Mouse (Mus musculus) left cerebral cortex, postnatal 4 days (tissue): ENCODE data around the gene Ncs1. TPM values are rescaled to one million over a fixed set of nuclear protein-coding genes. Genes with fewer than 3 reads are reported as not detected.

Experiments used
- DNase-seq: peaks from one replicate; pipeline ENCODE4 v3.0.0-alpha.2; 2022
- intact Hi-C: fragments of 180-260 bp; cut with DNase I; formaldehyde crosslinking; loops from one replicate; pipeline ENCODE4 v1.15.1; 2025
- total RNA-seq, 2 experiments: library from RNA; stranded (reverse); gene quantifications; 2 replicates each; pipeline ENCODE4 v1.2.3; 2021

Ncs1 gene
- total RNA-seq, 2 experiments from 2014 or later: 161 to 162 TPM

GRCm38 (mm10) chr2:31241639-31242038 is 4.0 kb upstream of the Ncs1 start:
- intact Hi-C loops: no loop called here
- no peak for DNase-seq

DNA sequence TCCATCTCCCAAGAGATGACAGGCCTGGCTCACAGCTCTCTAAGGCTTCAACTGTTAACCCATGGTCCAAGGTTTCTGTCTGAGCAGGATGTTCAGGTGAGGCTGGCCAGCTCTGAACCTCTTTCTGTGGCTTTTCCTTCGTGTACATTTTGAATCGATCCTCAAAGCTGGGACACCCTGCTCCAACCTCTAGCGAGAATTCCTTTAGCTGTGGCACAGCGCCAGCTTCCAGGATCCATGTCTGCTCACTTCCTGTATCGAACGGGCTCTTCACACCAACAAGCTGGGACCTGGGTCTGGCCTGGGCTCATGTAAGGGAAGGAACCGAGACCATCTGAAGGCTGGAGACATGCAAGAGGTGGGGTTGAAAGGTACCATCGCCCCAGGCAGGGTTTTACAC is 1.4 kb upstream of the Ncs1 start:
- DNase-seq: peak; percentile 44
- intact Hi-C loops: no loop called here

GRCm38 (mm10) chr2:31245051-31245450 is 572 bp upstream of the Ncs1 start:
- DNase-seq: no peak
- intact Hi-C loops: loop anchor here (5.0 kb wide), 1 partner anchor 47 kb away; no protein-coding TSS in a partner anchor

DNA sequence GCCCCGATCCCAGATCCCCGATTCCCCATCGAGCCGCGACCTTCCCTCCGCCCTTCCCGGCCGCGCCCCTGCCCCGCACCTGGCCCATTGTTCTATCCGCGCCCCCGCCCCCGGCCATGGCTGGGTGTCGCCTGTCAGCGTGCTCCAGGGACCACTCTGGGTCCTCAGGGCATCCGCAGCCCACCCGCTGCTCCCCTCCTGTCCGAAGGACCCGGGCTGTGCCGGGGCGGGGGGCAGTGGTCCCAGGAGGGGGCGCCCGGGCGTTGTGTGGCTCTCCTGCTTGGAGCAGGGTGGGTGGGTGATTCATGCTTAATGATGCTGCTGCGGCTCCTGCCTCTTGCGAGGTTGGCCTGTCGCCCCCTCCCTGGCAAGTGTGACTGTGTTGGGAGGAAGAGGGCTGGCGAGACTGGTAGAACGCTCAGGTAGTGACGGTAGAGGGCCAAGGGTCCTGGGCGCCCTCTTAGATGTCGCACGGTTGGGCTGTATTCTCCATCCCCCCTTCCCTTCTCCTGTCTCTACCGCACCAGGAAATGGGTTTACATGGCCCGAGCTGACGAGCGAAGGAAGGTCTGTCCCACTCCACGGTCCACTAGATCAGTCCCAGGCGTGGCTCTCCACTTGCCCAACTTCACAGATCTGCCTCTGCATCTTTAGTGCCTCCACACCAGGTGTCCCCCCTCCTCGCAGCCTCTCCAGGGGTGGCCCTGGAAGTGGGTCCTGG is 788 bp downstream of the Ncs1 start:
- intact Hi-C loops: loop anchor here (5.0 kb wide), 1 partner anchor 46 kb away; no protein-coding TSS in a partner anchor
- peak; percentile 68 for DNase-seq

DNA sequence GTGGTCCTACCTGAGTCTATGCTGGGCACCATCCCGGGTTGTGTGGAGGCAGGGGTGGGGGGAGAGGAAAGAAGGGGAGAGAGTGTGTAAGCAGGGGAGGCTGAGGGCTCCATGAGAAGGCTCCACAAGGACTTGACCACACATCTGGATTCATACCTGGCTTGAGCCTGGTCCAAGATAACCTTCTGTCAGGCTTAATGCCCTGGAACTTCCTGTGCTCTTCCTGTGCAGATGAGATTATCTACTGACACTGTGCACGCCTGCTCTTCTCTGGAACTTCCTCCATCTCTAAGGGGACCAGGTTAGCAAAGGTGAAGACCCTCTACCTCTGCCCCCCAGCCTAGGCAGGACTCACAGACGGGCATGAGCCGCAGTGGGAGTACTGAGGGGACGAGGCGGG is 3.2 kb downstream of the Ncs1 start:
- no peak for DNase-seq
- intact Hi-C loops: loop anchor here (5.0 kb wide), 1 partner anchor 43 kb away; no protein-coding TSS in a partner anchor

GRCm38 (mm10) chr2:31252167-31252566 is 6.5 kb downstream of the Ncs1 start:
- DNase-seq: no peak
- intact Hi-C loops: no loop called here

GRCm38 (mm10) chr2:31253463-31253862 is 7.8 kb downstream of the Ncs1 start:
- intact Hi-C loops: no loop called here
- peak; percentile 50 for DNase-seq

DNA sequence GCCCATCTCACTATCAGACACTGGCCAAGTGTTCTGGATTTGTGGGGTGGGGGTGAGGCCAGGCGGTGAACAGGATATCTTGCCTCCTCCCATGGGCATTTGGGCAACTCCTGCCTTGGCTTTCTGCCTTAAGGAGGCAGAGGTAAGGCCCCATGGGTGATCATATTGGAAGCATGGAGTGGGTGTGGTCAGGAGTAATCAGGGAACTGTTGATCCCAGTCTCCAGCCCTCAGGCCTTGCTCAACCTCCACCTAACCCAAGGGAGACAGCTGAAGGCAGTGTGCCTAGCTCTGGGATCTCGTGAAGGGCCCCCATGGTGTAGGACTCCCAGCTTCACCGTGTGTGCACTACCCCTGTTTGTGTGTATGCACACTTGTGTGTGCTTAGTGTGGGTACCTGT is 9.2 kb downstream of the Ncs1 start:
- DNase-seq: no peak
- intact Hi-C loops: no loop called here

DNA sequence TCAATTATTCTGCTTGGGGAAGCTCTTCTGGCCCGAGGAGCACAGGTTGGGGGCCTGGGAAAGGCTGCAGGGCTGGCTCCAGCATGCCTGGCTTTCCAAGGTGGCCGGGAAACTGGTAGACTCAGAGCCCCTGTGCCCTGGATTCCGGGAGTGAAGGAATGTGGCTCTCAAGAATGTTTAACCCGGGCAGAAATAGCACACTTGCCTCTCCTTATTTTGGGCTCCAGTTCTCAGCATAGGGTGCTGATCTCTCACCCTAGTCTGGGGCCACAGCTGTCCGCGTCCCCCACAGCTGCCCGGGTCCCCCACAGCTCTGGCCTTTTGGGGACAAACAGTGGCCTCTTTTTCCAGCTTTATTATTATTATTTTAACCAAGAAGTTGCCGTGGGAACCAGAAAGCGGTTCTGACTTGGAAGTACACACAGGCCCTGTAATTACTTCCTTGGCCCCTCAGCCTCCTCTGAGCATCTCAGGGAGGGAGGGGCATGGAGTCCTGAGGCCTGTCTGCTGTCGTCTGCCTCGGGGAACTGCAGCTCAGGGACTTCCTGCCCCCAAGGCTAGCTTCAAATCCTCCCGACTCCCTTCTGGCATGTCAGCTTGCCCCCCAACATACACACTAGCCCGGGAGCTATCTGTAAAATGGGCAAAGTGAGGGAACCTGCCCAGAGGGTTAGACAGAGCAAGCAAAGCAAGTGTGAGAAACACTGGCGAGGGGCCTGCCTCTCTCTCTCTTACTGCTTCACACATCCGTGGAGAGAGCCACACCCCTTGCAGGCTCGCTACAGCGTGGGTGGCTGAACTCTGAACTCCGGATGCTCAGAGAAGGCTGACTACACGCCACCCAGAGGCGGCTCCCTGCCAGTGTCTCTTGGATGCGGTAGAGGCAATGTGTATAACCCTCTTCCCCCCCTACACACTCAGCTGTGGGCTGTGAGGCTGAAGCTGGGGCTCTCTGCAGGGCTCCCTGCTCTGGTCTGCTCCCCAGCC is 10.6 kb downstream of the Ncs1 start:
- intact Hi-C loops: no loop called here
- DNase-seq: peak; percentile 51

GRCm38 (mm10) chr2:31257096-31257495 is 11.5 kb downstream of the Ncs1 start:
- no peak for DNase-seq
- intact Hi-C loops: no loop called here

- peak; percentile 89 for DNase-seq
- intact Hi-C loops: no loop called here
Observed at GRCm38 (mm10) chr2:31258609-31259366, 13.2 kb downstream of the Ncs1 start.

DNA sequence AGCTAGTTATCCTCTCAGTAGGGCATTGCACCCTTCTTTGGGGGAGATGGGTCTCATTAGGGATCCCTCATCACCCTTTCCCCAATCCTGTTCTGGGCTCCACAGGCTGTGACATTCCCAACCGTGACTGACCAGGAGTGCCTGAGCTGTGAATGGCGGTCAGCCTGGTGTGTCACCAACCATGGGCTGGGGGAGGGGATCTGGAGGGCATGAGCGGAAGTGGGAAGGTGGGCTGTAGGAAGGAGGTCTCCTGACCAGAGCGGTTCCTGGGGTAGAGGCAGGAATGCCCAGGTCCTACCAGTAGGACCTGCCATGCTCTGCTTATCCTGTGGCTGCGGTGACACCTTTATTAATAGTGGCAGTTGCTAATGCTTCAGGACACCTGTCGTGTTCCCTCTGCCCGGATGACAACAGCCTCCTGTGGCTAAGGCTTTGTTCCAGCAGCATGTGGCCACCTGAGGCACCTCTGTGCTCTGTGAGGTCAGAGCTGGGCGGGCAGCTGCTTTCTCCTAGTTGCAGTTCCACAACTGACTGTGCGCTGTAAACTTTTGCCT is 13.8 kb downstream of the Ncs1 start:
- intact Hi-C loops: no loop called here
- DNase-seq: no peak

DNA sequence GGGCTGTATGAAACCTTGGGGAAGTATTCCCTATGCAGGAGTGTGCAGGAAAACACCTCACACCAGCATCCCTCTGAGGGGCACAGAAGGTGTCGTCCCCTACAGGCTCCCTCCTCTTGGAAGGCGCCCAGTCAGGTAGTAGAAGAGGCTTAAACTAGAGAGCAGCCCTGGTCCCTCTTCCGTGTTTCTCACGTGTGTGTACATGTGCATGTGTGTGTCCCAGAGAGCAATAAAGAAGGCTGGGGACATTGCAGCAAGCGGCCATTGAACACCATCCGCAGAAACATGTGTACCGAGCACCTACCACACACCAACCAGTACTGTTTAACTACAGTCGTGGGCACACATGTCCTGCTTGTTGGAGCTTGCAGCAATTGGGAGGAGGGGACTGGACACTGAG is 14.9 kb downstream of the Ncs1 start:
- DNase-seq: no peak
- intact Hi-C loops: no loop called here

DNA sequence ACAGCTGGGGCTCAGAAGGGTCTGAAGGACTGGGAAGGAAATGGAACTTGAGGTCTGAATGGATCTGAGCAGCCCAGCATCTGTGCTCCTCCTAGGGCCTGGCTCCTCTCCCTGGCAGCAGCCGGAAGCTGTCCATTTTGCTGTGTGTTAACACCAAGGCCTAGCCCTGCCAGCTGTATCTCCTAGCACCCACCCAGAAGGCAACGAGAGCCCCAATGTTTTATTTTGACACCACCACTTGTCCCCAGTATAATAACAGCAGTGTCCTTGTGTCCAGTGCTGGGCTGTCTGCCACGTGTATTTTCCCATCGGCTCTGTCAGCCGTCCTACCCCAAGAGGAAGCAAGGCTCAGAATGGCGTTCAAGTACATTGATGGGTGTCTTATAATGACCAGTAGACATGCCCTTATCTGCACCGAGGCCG is 17.4 kb downstream of the Ncs1 start:
- intact Hi-C loops: no loop called here
- DNase-seq: peak; percentile 87

GRCm38 (mm10) chr2:31263746-31264378 is 18.2 kb downstream of the Ncs1 start:
- intact Hi-C loops: no loop called here
- peak; percentile 98 for DNase-seq

- intact Hi-C loops: no loop called here
- DNase-seq: peak; percentile 40
Observed at GRCm38 (mm10) chr2:31267447-31267846, 21.8 kb downstream of the Ncs1 start.

GRCm38 (mm10) chr2:31268631-31269030 is 23.0 kb downstream of the Ncs1 start:
- intact Hi-C loops: no loop called here
- DNase-seq: no peak

DNA sequence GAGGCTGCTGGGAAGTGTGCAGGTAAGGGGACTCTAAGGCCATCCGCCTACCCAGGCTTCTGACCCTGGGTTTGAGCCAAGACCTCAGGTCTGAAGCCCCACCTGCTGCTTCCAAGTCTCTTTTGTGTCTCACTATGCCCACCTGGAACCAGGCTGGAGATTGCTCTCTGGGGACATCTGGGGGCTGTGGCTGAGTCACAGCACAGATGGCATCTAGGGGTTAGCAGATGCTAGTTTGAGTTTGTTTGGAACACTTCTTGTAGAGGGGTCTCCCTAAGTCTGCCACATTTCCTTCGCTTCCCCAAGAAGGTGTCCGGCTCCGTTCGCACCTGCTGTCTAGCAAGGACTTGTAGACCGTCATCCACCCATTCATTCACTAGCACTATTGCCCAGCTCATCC is 23.6 kb downstream of the Ncs1 start:
- no peak for DNase-seq
- intact Hi-C loops: no loop called here

GRCm38 (mm10) chr2:31269847-31270246 is 24.2 kb downstream of the Ncs1 start:
- intact Hi-C loops: no loop called here
- no peak for DNase-seq

DNA sequence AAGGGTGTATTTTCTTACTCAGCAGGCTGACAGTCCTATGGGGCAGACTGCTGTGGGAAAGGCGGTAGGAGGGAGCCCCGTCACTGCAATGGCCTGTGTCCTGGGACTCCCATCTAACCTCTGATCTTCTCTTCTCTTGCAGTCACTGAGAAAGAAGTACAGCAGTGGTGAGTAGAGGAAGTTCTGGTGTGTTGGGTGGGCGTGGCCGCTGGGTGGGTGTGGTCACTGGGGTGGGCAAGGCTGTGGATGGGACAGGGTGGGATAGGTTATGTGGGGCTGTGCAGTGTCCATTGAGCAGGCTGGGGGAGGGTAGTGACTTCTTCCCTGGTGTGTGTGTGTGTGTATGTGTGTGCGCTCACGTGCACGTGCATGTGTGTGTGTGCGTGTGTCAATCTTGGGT is 24.8 kb downstream of the Ncs1 start:
- intact Hi-C loops: no loop called here
- DNase-seq: no peak
